Mouse (Mus musculus): ENCODE results near the gene Stra6. TPM values are rescaled to one million over a fixed set of nuclear protein-coding genes. Genes with fewer than 3 reads are reported as not detected.

Stra6 gene
- polyA plus RNA-seq, 1 experiment from 2014 or later: 47.2 TPM

DNA sequence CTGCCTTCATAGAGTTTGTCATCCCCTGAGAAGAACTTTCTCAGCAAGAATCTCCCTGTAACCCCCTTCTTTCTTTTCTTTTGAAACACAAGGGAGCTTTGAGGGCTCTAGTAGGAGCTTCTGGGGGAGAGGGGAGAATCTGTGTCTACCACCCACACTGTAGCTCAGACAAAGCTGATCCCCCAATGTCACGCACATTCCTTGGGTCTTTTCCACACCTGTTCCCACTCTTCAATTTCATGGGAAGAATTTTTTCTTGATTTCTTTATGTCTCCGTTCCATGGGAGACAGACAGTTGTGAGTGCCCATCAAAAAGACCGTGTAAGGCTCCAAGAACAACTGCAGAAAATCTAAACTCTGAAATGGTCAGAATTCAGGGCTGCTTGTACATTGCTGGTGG, 105.3 kb downstream of the Stra6 start:
- 64% methylated on average over 3 of the region's 3 CpGs for WGBS
- no peaks in the 10 kb centered on the region for H3K27me3 ChIP-seq (replicated peaks; ENCODE audit: low read depth, poor library complexity, severe bottlenecking)
- H3K27ac ChIP-seq (replicated peaks): peak overlapping the region; percentile 45
- peaks cover 14% of the 10 kb centered on the region for H3K4me1 ChIP-seq
- no peak overlapping the region for H3K4me3 ChIP-seq
- no peaks in the 10 kb centered on the region for H3K9me3 ChIP-seq
- no peak for DNase-seq (ENCODE audit: low spot score)
- H3K36me3 ChIP-seq (replicated peaks): no peaks in the 10 kb centered on the region

- Histone ChIP-seq H3K9me3 (no peaks in the 10 kb centered on the region), H3K27ac (replicated peaks) (no peak overlapping the region), H3K4me3 (no peak overlapping the region), H3K27me3 (replicated peaks; ENCODE audit: low read depth, poor library complexity, severe bottlenecking) (no peaks in the 10 kb centered on the region), H3K4me1 (peaks cover 14% of the 10 kb centered on the region), H3K36me3 (replicated peaks) (no peaks in the 10 kb centered on the region)
- WGBS: 86% methylated on average over 6 of the region's 6 CpGs
- no peak for DNase-seq (ENCODE audit: low spot score)
These were observed 105.8 kb downstream of the Stra6 start for GRCm38 (mm10) chr9:58169426-58169825.

GRCm38 (mm10) chr9:58172863-58173262, 109.3 kb downstream of the Stra6 start:
- no peaks in the 10 kb centered on the region for H3K36me3 ChIP-seq (replicated peaks)
- H3K4me3 ChIP-seq: no peak overlapping the region
- H3K4me1 ChIP-seq: peaks cover 34% of the 10 kb centered on the region
- 76% methylated on average over 2 of the region's 2 CpGs for WGBS
- H3K9me3 ChIP-seq: no peaks in the 10 kb centered on the region
- H3K27ac ChIP-seq (replicated peaks): no peak overlapping the region
- no peaks in the 10 kb centered on the region for H3K27me3 ChIP-seq (replicated peaks; ENCODE audit: low read depth, poor library complexity, severe bottlenecking)
- DNase-seq (ENCODE audit: low spot score): no peak

DNA sequence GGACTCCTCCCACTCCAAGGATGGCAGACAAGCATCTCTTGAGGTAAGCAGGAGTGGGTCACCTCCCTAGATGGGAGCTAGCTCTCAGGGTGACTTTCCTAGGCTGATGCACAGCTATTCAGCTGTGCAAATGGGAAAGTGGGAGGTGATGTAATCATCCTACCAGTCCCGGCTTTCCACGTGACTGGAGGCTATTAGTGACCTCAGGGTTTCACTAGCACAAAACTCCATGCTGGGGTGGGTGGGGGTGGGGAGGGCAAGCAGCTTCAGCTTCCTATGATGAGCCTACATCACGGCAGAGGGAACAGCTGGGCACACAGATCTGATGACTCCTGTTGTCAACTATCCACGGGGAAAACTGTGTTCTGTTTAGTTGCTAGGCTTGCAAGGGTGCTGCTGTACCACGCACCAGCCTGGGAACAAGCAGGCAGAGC, 111.2 kb downstream of the Stra6 start:
- Histone ChIP-seq H3K27ac (replicated peaks) (peak overlapping the region; percentile 71), H3K36me3 (replicated peaks) (no peaks in the 10 kb centered on the region), H3K4me1 (peaks cover 20% of the 10 kb centered on the region), H3K4me3 (no peak overlapping the region), H3K27me3 (replicated peaks; ENCODE audit: low read depth, poor library complexity, severe bottlenecking) (no peaks in the 10 kb centered on the region), H3K9me3 (no peaks in the 10 kb centered on the region)
- peak; percentile 44 for DNase-seq (ENCODE audit: low spot score)
- 30% methylated on average over 5 of the region's 5 CpGs for WGBS

- Histone ChIP-seq H3K4me3 (no peak overlapping the region), H3K9me3 (no peaks in the 10 kb centered on the region), H3K27ac (replicated peaks) (peak overlapping the region; percentile 26; the same call in 1 of the 2 replicates), H3K4me1 (peaks cover 20% of the 10 kb centered on the region), H3K36me3 (replicated peaks) (no peaks in the 10 kb centered on the region), H3K27me3 (replicated peaks; ENCODE audit: low read depth, poor library complexity, severe bottlenecking) (no peaks in the 10 kb centered on the region)
- 35% methylated on average over 5 of the region's 5 CpGs for WGBS
- DNase-seq (ENCODE audit: low spot score): no peak
These were observed 112.3 kb downstream of the Stra6 start for GRCm38 (mm10) chr9:58175745-58176487.

GRCm38 (mm10) chr9:58177165-58177564, 113.6 kb downstream of the Stra6 start:
- Histone ChIP-seq H3K4me1 (peaks cover 20% of the 10 kb centered on the region), H3K36me3 (replicated peaks) (no peaks in the 10 kb centered on the region), H3K9me3 (no peaks in the 10 kb centered on the region), H3K4me3 (no peak overlapping the region), H3K27me3 (replicated peaks; ENCODE audit: low read depth, poor library complexity, severe bottlenecking) (no peaks in the 10 kb centered on the region), H3K27ac (replicated peaks) (no peak overlapping the region)
- WGBS: 68% methylated on average over 4 of the region's 4 CpGs
- no peak for DNase-seq (ENCODE audit: low spot score)

GRCm38 (mm10) chr9:58179390-58179789, 115.8 kb downstream of the Stra6 start:
- Histone ChIP-seq H3K27me3 (replicated peaks; ENCODE audit: low read depth, poor library complexity, severe bottlenecking) (no peaks in the 10 kb centered on the region), H3K36me3 (replicated peaks) (no peaks in the 10 kb centered on the region), H3K9me3 (no peaks in the 10 kb centered on the region), H3K27ac (replicated peaks) (no peak overlapping the region), H3K4me3 (no peak overlapping the region), H3K4me1 (peaks cover 20% of the 10 kb centered on the region)
- 90% methylated on average over 2 of the region's 2 CpGs for WGBS
- no peak for DNase-seq (ENCODE audit: low spot score)

- H3K4me1 ChIP-seq: peaks cover 3% of the 10 kb centered on the region; the same call in 1 of the 2 replicates
- H3K27ac ChIP-seq (replicated peaks): no peak overlapping the region
- no peak for DNase-seq (ENCODE audit: low spot score)
- H3K4me3 ChIP-seq: no peak overlapping the region
- no peaks in the 10 kb centered on the region for H3K9me3 ChIP-seq
- H3K36me3 ChIP-seq (replicated peaks): no peaks in the 10 kb centered on the region
- no peaks in the 10 kb centered on the region for H3K27me3 ChIP-seq (replicated peaks; ENCODE audit: low read depth, poor library complexity, severe bottlenecking)
- WGBS: 79% methylated on average over 6 of the region's 6 CpGs
These were observed 120.9 kb downstream of the Stra6 start for GRCm38 (mm10) chr9:58184456-58184855.

DNA sequence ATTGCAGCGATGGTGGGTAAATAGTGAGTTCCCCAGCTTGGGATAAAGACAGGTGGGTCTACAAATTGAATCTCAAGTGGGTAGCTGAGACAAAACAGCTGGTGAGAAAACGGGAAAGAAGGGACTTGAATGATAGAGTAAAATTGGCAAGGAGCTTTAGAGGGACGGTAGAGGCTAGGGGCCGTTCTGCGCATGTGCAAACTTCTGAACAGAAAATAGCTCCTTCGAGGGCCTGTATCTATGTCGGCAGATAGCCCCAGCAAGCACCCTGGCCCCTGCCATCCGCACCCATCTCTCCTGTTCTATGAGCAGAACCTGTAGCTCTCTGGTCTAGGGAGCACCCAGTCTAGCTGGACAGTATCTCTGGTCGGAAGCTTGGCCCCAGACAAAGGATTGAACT, 130.6 kb downstream of the Stra6 start:
- H3K4me3 ChIP-seq: no peak overlapping the region
- H3K36me3 ChIP-seq (replicated peaks): no peaks in the 10 kb centered on the region
- 63% methylated on average over 9 of the region's 9 CpGs for WGBS
- H3K4me1 ChIP-seq: peaks cover 60% of the 10 kb centered on the region
- no peak overlapping the region for H3K27ac ChIP-seq (replicated peaks)
- H3K9me3 ChIP-seq: no peaks in the 10 kb centered on the region
- no peak for DNase-seq (ENCODE audit: low spot score)
- peaks cover 70% of the 10 kb centered on the region for H3K27me3 ChIP-seq (replicated peaks; ENCODE audit: low read depth, poor library complexity, severe bottlenecking)

DNA sequence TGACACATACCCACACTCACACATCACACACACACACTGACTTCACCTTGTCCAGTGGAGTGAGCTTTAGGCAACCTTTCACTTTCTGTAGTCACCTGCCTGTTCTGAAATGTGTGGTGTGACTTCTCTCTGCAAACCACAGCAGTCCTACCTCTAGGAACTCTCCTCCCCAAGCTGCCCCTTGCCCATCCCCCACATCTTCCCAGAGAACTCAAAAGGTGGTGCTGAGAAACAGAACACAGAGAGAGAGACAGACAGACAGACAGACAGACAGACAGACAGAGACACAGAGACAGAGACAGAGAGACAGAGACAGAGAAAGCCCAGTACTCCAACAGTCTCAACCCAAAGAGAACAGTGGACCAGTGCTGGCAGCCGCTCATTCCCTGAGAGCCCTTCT, 132.1 kb downstream of the Stra6 start:
- no peak overlapping the region for H3K27ac ChIP-seq (replicated peaks)
- H3K9me3 ChIP-seq: no peaks in the 10 kb centered on the region
- H3K4me1 ChIP-seq: peaks cover 74% of the 10 kb centered on the region
- WGBS: 16% methylated on average over 1 of the region's 1 CpGs
- no peak for DNase-seq (ENCODE audit: low spot score)
- H3K4me3 ChIP-seq: peak overlapping the region; percentile 50; the same call in 1 of the 2 replicates
- H3K36me3 ChIP-seq (replicated peaks): no peaks in the 10 kb centered on the region
- peaks cover 80% of the 10 kb centered on the region for H3K27me3 ChIP-seq (replicated peaks; ENCODE audit: low read depth, poor library complexity, severe bottlenecking)

DNA sequence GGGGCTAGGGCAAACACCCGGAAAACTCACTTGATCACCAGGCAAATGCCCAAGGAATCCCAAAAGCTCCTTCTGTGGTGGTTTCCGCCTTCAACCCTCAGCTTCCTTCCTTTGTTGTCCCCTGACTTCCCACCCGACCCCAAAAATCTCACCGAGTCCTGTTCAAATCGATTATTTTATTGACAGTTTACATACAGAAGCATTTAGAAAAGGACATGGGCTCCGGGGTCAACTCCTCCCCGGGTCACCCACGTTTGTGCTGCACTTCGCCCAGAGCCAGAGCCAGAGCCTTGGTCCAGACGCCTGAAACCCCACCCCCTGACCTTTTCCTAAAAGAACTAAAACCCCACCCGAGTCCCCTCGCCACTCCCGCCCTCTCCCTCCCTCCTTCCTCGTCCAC, 132.6 kb downstream of the Stra6 start:
- H3K27ac ChIP-seq (replicated peaks): no peak overlapping the region; the same call in 1 of the 2 replicates
- H3K4me1 ChIP-seq: peaks cover 78% of the 10 kb centered on the region
- peak overlapping the region; percentile 50 for H3K4me3 ChIP-seq
- H3K36me3 ChIP-seq (replicated peaks): no peaks in the 10 kb centered on the region
- peak; percentile 43 for DNase-seq (ENCODE audit: low spot score)
- WGBS: 1% methylated on average over 14 of the region's 14 CpGs
- H3K9me3 ChIP-seq: no peaks in the 10 kb centered on the region
- H3K27me3 ChIP-seq (replicated peaks; ENCODE audit: low read depth, poor library complexity, severe bottlenecking): peaks cover 83% of the 10 kb centered on the region

DNA sequence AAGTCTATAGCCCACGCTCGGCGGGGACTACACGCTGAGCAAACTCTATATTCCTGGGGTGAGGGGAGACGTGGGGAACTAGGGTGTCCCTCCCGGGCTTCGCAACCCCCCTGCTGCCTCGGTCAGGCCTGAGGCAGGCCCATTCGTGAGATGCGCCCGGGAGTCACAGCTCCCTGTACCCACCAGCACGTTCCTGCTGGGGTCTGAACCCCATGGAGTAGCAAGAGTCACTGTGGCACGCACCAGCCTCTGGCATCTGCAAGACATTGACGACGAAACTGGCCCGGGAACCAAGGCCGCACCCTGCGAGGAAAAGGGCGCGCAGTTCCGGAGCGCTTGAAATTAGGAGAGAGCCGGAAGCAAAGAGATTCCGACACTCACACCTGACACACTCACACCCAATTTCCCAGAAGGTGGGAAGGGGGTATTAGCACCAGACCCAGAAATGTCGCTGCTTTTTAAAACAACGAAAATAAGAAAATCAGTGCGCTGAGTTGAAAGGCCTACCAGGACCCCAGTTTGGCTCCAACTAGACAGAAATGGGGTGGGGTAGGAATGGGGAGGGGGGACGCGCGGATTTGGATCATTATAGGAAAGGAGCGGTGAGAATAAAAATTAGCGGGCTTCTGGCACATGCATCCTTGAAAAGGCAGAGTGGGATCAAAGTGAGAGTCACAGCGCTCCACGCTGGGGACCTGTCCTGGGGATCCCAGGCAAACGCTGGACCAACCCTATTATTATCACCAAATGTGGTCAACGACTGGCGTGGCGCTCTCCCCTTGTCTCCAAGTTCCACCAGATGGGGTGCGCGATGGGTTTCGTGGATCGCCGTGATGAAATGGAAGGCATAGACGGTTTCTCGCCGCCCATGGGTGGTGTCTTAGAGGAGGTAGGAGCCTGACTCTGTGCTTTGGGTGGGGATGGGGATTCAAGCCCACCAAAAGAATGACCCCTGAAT, 133.3 kb downstream of the Stra6 start:
- DNase-seq (ENCODE audit: low spot score): peak; percentile 28
- H3K27me3 ChIP-seq (replicated peaks; ENCODE audit: low read depth, poor library complexity, severe bottlenecking): peaks cover 91% of the 10 kb centered on the region
- H3K36me3 ChIP-seq (replicated peaks): no peaks in the 10 kb centered on the region
- 2% methylated on average over 46 of the region's 46 CpGs for WGBS
- no peak overlapping the region; the same call in 1 of the 2 replicates for H3K27ac ChIP-seq (replicated peaks)
- peak overlapping the region; percentile 50 for H3K4me3 ChIP-seq
- peaks cover 86% of the 10 kb centered on the region for H3K4me1 ChIP-seq
- no peaks in the 10 kb centered on the region for H3K9me3 ChIP-seq

Data from embryonic facial prominence, embryonic 10.5 days (tissue).